Mouse (Mus musculus) skeletal muscle tissue, postnatal 0 days (tissue): Measurements from ENCODE around the gene Sbk3. TPM values are rescaled to one million over a fixed set of nuclear protein-coding genes. Genes with fewer than 3 reads are reported as not detected.

Experiments
- polyA plus RNA-seq: library from polyadenylated mRNA; unstranded; fragments of >200 nt; fragmentation: Nextera tagmentation; extraction: Ambion mirVana; gene quantifications from 2 replicates; pipeline ENCODE4 v1.2.1, GENCODE M21; 2015

The Sbk3 gene
- polyA plus RNA-seq, result not detected in 2 replicates

DNA sequence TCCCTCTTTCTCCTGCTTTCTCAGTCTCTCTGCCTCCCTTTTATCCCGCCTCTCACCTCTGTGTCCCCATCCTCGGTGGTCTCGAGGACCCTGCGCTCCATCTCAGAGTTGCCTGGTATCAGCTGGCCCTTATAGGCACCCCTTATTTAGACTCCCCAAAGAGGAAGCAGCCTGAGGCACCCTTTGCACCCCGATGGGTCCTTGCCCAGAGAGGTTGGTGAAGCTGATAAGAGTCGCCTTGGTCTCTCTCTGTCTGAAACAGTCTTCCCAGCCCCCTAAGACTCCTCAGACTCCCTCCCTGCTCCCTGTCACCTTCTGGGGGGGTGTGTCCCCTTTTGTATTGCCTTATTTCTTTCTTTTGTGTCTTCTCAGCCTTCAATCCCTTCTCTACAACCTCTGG, at the start of gene Sbk3:
Gene Sbk3, minus strand, starts transcription at position 101 of the 400 bp plus-strand sequence.

GRCm38 (mm10) chr7:5020000-5020681, 49.2 kb upstream of the Sbk3 start, which contains the start of the genes Zfp865 and Ccdc106:
Gene Zfp865 (plus strand): TSS chr7:5020376.
Gene Ccdc106 (plus strand): TSS chr7:5020553.

DNA sequence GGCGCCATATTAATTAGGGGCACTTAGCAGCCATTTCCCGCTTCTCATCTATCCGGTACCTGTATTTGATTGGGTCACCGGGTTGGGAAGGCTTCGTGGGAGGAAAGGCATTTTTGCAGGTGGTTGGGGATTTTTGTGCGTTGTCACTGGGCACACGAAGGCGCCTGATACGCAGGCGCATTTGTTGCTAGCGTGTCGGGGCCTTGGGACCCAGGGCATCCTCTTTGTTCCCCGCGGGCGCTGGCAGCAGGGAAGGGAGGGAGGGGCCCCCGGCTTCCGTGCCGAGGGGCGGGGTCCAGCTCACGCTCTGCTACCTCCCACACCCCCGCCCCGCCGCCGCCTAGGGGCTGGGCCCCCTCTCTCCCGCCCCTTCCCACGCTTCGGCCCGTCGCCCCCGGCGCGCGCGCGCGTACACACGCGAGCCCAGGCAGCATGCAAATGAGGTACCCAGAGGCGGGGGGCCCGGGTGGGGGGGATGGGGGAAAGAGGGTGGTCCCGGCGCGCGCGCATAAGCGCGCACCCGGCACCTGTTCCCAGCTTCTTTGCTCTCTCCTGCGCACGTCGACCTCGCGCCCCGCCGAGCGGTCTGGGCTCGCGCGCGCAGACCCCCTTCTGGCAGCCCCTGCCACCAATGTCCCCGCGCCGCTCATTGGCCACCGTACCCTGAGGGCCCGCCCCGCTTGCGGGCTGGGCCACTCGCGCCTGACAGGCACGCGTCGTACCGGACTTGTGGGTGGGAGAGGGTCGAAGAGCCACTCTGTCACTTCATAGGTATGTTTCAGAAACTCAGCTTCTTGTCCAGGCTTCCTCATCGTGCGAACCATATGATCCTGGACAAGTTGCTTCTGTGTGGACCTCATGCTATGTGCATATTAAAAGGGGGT, 44.4 kb upstream of the Sbk3 start, which contains the start of gene Gm44973:
Gene Gm44973, plus strand, starts transcription at position 379 of the 884 bp plus-strand sequence.

DNA sequence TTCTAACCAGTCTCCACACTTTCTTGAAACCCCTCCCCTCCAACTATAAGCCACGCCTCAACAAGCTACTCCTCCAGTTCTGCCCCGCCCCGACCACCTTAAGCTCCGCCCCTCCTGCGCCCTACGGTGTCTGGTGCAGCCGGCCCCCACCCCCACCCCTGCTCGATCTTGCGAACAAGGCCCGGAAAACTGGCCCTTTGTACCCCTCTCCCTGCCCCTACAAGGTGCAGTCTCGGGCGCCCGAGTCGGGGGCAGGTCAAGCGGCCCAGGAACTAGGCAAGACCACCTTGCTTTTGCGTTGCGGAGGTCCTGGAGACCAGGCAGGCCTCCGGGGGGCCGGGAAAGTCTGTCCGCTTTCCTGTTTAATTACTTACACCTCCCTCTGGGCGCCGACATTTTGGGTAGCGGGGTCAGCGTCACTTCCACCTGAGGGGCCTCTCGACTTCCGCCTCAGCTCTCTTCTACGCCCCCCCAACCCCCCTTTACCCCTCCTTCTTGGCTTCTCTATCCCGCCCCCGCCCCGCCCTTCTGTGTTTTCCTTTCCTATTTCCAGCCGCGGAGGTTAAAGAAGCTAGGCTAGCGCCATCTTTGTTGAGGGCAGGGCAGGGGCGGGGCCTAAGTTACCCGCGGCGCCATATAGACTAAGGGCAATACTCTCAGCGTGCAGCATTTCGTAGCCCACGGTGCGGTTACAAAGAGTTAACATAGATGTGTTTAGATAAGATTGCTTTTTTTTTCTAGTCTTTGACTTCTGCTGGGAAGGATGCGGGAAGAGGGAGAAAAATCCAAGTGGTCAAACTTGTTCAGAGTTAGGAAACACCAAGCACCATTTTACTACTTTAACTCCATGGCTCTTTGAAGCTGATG, 43.5 kb upstream of the Sbk3 start, which contains the start of the genes Zfp524 and Fiz1:
Gene Zfp524, plus strand, starts transcription at position 165 of the 867 bp plus-strand sequence.
Gene Fiz1, minus strand, starts transcription at position 447 of the 867 bp plus-strand sequence.

GRCm38 (mm10) chr7:4996003-4996895, 25.3 kb upstream of the Sbk3 start, which contains the start of gene Zfp579:
Gene Zfp579 (minus strand): TSS chr7:4996158.

DNA sequence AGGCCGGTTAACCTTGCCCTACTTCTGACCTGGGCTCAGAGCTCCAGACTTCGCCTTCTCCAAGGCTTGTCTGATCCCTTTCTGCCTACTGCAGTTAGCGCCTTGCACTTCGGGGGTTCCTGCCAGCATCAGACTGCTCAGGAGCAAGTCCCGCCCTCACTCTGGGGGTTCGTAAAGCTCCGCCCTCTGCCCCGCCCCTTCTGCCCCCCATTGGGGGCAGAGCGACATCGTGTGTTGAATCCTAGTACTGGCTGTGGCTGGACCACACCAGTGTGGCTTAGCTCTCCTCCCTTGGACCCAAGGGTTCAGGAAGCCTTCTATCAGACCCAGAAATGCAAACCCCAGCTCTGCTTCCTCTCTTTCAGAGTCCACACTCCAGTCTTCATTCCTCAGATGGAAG, 6.7 kb downstream of the Sbk3 start, which contains the start of gene Sbk2:
Gene Sbk2, minus strand, starts transcription at position 135 of the 400 bp plus-strand sequence.

GRCm38 (mm10) chr7:4925441-4926381, 45.3 kb downstream of the Sbk3 start, which contains the start of gene Ssc5d:
Gene Ssc5d (plus strand): TSS chr7:4925785.

DNA sequence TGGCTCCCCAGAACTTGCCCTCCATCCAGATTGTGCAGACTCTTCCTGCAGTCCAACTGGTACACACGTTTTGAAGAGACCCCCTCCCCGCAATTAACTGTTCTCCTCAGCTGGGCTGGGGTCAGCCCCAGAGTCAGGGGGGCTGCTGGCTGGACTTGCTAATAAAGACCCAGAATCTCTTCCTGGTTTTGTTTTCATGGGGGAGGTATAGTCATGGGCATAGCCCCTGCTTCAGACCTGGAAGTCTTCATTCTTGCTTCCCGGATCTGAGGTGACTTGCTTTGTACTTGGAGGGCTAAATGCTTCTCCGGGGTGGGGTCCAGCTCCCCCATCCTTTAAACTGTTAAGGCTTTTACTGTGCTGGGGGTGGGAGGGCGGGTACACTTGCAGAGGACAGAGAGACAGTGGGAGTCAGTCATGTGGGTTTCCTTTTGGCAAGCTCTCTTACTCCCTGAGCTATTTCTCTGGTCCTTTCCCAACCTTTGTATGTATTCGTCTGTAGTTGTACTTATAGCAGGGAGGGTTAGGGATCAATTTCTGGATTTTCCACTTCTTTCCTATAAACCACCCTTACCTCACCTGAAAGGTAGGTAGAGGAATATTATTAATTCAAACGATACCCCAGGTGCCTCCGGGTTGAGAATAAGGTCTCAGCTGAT, 49.0 kb downstream of the Sbk3 start, which contains the start of gene Nat14:
Gene Nat14, plus strand, starts transcription at position 205 of the 659 bp plus-strand sequence.

Other genes starting within 250 kb of the Sbk3 start
- gene Tmem150b, start 245.9 kb downstream of the Sbk3 start, polyA plus RNA-seq, result 0.07 TPM in 1 of 2 replicates, not detected in the other
- 22.4 and 24.9 TPM in 2 replicates for gene Kmt5c, start 231.1 kb downstream of the Sbk3 start, polyA plus RNA-seq
- gene Cox6b2, start 218.1 kb downstream of the Sbk3 start, polyA plus RNA-seq, result 18.6 and 22.1 TPM in 2 replicates
- gene Fam71e2, start 199.9 kb downstream of the Sbk3 start, polyA plus RNA-seq, result not detected in 2 replicates
- gene Il11, start 188.3 kb downstream of the Sbk3 start, polyA plus RNA-seq, result 0.09 TPM in 1 of 2 replicates, not detected in the other
- not detected in 2 replicates for gene Tmem190, start 188.2 kb downstream of the Sbk3 start, polyA plus RNA-seq
- 8.2 and 8.9 TPM in 2 replicates for gene Tmem238, start 181.5 kb downstream of the Sbk3 start, polyA plus RNA-seq
- 262 and 278 TPM in 2 replicates for gene Rpl28, start 178.3 kb downstream of the Sbk3 start, polyA plus RNA-seq
- gene Ube2s, start 158.6 kb downstream of the Sbk3 start, polyA plus RNA-seq, result 106 and 115 TPM in 2 replicates
- not detected in 2 replicates for gene Shisa7, start 126.5 kb downstream of the Sbk3 start, polyA plus RNA-seq
- 3.2 and 8.0 TPM in 2 replicates for gene Isoc2b, start 100.9 kb downstream of the Sbk3 start, polyA plus RNA-seq
- 0.87 and 1.4 TPM in 2 replicates for gene Isoc2a, start 94.0 kb downstream of the Sbk3 start, polyA plus RNA-seq
- gene Gm36210, start 64.7 kb downstream of the Sbk3 start, polyA plus RNA-seq, result 0.10 TPM in 1 of 2 replicates, not detected in the other
- 1.8 and 2.0 TPM in 2 replicates for gene Zfp628, start 56.0 kb downstream of the Sbk3 start, polyA plus RNA-seq
- 0.66 and 1.3 TPM in 2 replicates for gene Nat14, start 49.1 kb downstream of the Sbk3 start, polyA plus RNA-seq
- gene Ssc5d, start 45.4 kb downstream of the Sbk3 start, polyA plus RNA-seq, result 8.7 and 10.2 TPM in 2 replicates
- gene Sbk2, start 6.8 kb downstream of the Sbk3 start, polyA plus RNA-seq, result 6.5 and 8.4 TPM in 2 replicates
- gene Zfp579, start 25.0 kb upstream of the Sbk3 start, polyA plus RNA-seq, result 9.2 and 12.0 TPM in 2 replicates
- 14.0 and 16.9 TPM in 2 replicates for gene Zfp524, start 43.2 kb upstream of the Sbk3 start, polyA plus RNA-seq
- gene Fiz1, start 43.5 kb upstream of the Sbk3 start, polyA plus RNA-seq, result 16.4 and 17.7 TPM in 2 replicates
- 0.17 and 1.3 TPM in 2 replicates for gene Gm44973, start 44.3 kb upstream of the Sbk3 start, polyA plus RNA-seq
- 3.0 and 3.2 TPM in 2 replicates for gene Zfp865, start 49.2 kb upstream of the Sbk3 start, polyA plus RNA-seq
- 0.22 and 1.5 TPM in 2 replicates for gene Ccdc106, start 49.4 kb upstream of the Sbk3 start, polyA plus RNA-seq
- not detected in 2 replicates for gene 4632433K11Rik, start 63.0 kb upstream of the Sbk3 start, polyA plus RNA-seq
- 6.2 and 7.1 TPM in 2 replicates for gene Zfp784, start 67.3 kb upstream of the Sbk3 start, polyA plus RNA-seq
- gene Zfp580, start 80.4 kb upstream of the Sbk3 start, polyA plus RNA-seq, result 15.9 and 17.3 TPM in 2 replicates
- gene U2af2, start 91.0 kb upstream of the Sbk3 start, polyA plus RNA-seq, result 37.4 and 39.9 TPM in 2 replicates
- gene Epn1, start 109.1 kb upstream of the Sbk3 start, polyA plus RNA-seq, result 37.1 and 45.9 TPM in 2 replicates
- not detected in 2 replicates for gene Rfpl4, start 145.8 kb upstream of the Sbk3 start, polyA plus RNA-seq
- 1.1 and 1.8 TPM in 2 replicates for gene Rasl2-9, start 154.8 kb upstream of the Sbk3 start, polyA plus RNA-seq
- not detected in 2 replicates for gene Vmn1r55, start 178.5 kb upstream of the Sbk3 start, polyA plus RNA-seq
- gene Vmn1r56, start 225.6 kb upstream of the Sbk3 start, polyA plus RNA-seq, result not detected in 2 replicates
- not detected in 2 replicates for gene Vmn1r57, start 247.3 kb upstream of the Sbk3 start, polyA plus RNA-seq